Mouse (Mus musculus) small intestine, adult 2 months (tissue): ENCODE results near the gene Cntn5.

Experiments used
- CTCF ChIP-seq: fragments of 200-500 bp; IDR thresholded peaks from 2 replicates; pipeline ENCODE4 v1.5.1; 2012; ENCODE audit warnings: low read depth, mild to moderate bottlenecking, control low read depth, inconsistent platforms, low read length, moderate library complexity, mixed read lengths; ENCODE audit not compliant: insufficient replicate concordance, insufficient read length; ENCODE audit errors: extremely low read depth
- POLR2A ChIP-seq: fragments of 200-500 bp; IDR thresholded peaks from 2 replicates; pipeline ENCODE4 v1.6.1; 2012; ENCODE audit warnings: low read depth, mild to moderate bottlenecking, control low read depth, inconsistent platforms, low read length, moderate library complexity

DNA sequence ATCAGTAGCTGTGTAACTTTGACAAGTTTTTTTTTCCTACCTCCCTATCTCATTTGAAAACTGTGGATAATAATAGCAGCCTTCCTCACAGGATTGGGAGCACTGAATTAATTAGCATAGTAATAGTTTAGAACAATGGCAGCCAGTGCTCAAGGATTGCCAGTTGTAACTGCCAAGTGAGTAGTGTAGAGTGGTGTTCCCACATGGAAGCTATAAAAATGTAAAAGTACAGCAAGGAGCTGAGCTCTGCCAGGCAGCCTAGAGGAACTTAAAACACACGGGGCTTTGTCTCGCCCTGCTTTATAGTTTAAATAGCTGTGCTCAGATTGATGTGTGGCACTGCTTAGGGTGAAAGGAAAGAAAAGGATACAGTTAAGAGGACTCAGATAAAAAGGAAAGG, 635.2 kb downstream of the Cntn5 start:
- TF ChIP-seq CTCF (no peak), POLR2A (no peak)
